Mouse (Mus musculus) thymus, postnatal 14 days (tissue): ENCODE measurements around the gene Mier2.
A peak's percentile ranks its signal among the peaks of the same experiment; 100 is the strongest.

Experiments used
- DNase-seq: peaks from one replicate; pipeline ENCODE4 v3.0.0; 2021

Mier2 gene

DNA sequence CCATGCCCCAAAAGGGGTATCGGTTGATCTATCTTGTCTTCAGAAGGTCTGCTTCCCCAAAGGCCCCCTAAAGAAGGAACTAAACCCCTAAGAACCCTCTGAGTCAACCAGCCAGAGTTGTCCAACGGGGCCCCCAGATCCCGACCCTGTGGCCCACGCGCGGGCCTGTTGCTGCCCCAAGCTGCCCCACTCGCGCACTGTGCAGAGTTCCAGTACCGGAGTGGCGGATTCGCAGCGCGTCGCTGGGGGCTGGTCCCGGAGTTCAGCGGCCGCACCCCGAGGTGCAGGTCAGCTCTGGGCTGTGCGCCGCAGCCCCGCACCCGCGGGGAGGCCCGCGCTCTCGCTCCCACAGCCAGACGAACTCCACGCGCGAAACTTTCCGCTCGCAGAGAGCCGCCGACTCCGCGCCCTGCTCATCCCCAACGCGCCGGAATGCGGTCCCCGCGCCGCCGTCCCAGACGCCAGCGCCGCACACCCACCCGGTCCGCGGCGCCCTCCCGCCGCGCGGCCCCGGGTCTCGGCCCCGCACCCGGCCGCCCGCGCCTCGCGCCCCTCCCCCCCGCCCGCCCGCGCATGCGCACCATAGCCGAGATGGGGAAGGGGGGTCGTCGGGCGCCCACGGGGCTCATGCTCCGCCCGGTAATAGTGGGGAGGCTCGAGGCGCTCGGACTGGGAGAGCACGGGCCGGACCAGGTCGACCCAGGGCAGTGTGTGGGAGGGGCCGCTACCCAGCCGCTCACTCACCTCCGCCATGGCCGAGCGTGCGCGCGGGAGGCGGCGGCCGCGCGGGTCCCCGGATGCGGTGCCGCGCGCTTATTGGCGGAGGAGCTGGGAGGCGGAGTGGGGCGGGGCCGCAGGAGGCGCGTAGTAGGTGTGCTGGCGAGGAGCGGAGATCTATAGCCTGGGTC lies at the start of gene Mier2:
Gene Mier2, minus strand, starts transcription at position 870 of the 908 bp plus-strand sequence.
- peak; percentile 90 for DNase-seq

GRCm38 (mm10) chr10:79597936-79598230 lies 42.9 kb upstream of the Mier2 start:
- DNase-seq, result no peak

DNA sequence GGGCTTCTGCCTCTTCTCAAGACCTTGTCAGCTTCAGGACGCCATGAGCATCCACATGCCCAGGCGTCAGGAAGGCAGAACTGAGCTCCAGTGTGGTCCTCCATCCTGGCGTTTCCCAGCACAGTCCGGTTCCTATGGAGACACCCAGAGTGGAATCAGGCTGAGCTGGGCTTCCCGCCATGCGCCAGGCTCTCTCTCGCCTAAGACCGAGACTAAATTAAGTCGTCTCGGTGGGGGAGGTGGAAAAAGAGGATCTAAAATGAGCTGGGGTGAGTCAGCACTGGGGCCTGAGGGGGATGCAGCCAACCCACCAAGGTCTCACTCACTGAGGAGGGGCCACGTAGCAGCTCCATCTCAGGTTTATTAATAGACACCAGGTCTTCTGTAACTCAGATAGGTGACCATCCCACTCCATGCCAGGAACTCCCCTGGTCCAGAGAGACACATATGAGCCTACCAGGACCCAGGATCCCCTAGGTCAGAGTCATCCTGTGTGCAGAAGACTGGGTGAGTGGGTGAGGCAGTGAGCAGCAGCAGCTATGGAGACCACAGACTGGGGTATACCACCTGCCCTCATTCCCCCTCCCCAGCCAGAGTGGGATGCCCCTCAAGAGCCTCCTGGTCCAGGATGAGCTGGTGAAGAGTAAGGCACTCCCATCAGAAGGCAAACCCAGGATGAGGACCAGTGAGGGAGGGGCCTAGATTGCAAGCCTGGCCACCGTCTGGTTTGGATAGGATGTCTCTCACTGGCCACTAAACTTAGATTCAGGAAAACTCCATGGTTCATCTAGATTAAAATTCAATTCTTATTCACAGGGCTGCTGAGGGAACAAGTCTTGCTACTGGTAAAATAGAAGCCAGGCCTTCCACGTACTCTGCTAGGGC lies 42.3 kb upstream of the Mier2 start:
- DNase-seq, result no peak

DNA sequence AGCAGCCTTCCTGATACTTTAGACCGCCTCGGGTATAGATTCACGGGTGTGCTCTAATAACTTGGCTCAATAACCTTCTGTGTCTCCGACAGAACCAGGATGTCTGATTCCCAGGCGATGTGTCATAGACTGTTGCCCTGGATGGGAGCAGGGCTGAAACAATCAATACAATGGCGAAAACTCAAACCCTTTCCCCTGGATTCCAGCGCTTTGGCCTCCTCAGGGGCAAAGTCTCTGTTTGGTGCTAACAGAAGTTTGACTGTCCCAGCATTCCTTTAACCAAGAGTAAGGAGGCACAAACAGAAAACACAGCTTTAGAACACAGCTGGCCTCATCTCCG lies 40.6 kb upstream of the Mier2 start:
- DNase-seq, result no peak

DNA sequence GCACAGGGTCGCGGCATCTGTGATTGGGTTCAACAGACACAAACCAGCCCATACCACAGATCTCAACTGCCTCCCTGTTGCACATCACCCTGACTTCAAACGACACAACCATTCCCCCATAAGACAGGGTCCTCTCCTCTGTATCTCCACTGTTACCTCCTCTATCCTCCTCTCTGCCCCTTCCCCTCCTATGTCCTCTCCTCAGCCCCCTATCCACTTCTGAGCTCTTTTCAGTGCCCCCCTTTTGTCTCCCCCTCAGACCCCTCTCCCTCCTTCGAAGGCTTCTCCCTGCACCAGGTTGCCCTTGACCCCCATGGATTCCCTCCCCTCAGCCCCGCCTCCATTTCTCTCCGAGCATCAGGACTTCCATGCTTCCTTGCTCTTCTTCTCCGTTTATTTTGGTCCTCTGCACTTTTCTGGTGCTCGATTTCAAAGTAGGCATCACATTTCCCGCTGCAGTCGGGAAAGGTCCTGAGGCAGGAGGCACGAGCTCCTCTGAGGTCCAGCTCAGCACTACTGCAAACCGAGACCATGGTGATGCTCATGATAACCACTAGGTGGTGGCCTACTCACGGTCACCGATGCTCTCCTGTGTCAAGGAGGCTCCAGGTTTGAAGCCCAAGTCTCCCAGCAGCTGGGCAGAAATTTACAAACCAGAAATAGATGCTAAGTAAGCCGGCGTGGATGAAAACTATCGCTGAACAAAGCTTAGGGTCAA lies 40.0 kb upstream of the Mier2 start:
- peak; percentile 33 for DNase-seq

DNA sequence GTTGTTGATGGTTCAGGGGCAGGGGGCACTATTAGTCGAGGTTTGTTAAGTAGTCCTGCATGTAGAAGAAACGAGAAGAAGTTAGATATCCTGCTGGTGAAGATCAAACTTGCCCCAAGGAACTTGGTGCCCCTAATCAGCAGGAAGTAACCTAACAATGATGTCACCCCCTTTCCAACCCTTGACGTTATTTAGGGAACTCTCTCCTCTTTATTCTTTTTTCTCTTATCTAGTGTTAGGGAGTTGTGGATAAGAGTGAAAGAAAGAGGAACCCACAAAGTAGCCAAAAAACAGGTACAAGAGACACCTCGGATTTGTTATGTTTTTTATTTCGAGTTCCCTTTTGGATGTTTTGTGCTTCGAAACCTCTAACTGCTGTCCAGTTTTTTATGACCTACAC lies 39.1 kb upstream of the Mier2 start:
- no peak for DNase-seq

DNA sequence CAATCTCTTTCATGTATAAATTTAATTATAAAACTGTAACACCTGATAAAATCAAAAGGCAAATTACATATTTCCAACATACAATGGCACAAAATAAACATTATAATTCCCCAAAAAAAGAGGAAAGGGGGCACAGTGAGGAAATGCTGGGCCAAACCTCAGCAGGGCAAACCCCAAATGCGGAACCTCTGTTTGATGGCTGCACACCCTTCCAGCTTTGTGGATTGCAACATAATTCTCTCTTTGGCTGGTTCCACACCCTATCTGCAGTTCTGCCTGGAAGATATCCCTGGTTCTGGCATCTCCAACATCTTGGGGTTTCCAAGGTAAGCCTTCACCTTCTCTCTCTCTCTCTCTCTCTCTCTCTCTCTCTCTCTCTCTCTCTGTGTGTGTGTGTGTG lies 35.7 kb upstream of the Mier2 start:
- DNase-seq, result no peak

GRCm38 (mm10) chr10:79587752-79588126 lies 32.7 kb upstream of the Mier2 start:
- no peak for DNase-seq

GRCm38 (mm10) chr10:79587061-79587751 lies 32.2 kb upstream of the Mier2 start, which contains the start of gene Theg:
Gene Theg, minus strand, starts transcription at chr10:79587331.
- no peak for DNase-seq

GRCm38 (mm10) chr10:79586243-79586642 lies 31.2 kb upstream of the Mier2 start:
- DNase-seq, result no peak

DNA sequence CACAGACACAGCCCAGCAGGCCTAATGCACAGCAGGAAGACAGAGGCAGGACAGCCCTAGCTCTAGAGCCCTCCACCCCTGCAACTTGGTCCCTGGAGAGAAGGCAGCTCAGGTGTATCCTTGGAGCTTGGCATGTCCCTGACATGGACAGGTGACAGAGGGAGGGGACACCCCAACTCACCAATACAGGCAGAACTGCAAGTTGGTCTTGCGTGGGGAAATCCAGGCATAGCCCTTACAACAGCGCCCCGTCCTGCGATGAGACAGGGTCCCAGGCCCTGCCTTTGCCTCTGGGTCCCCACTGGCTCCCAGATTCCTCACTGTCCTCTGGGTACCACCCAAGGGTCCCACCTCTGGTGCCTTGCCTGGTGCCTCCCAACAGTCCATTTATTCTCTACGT lies 30.7 kb upstream of the Mier2 start:
- no peak for DNase-seq

GRCm38 (mm10) chr10:79585136-79585535 lies 30.1 kb upstream of the Mier2 start:
- no peak for DNase-seq

DNA sequence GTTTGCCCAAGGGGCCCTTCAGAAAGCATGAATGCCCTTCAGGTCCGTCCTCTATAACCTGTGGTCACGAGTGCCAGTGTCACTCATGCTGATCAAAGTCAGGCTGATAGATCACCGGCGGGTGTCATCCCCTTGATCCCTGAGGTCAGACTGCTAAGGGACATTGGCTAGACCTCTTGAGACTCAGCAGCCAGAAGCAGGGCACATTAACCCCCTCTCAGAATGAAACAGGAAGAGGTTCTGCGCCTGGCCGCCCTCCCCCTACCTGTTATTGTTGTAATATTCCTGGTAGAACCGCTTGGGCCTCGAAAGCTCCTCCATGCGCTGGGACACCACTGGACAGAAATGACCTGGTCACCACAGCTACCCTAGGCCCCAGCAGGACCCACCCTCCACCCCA lies 29.4 kb upstream of the Mier2 start:
- DNase-seq, result no peak

DNA sequence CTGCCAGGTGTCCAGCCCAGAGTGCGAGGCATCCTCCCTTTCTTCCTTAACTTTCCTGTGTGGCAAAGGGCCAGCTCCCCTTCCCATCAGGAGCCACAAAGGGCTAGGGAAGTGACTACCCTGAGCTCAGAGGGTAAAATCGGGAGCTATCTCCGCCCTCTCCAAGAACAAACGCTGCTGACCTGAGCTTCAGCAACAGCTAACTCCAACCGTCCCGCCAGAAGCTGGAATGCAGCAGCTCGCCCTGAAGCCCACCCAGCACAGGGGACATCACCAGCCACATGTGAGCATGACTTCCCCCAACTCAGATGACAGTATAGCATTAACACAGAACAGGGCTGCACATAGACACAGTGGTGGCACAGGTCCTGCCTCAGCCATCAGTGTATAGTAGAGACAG lies 29.0 kb upstream of the Mier2 start:
- no peak for DNase-seq

GRCm38 (mm10) chr10:79581501-79581900 lies 26.5 kb upstream of the Mier2 start:
- no peak for DNase-seq

DNA sequence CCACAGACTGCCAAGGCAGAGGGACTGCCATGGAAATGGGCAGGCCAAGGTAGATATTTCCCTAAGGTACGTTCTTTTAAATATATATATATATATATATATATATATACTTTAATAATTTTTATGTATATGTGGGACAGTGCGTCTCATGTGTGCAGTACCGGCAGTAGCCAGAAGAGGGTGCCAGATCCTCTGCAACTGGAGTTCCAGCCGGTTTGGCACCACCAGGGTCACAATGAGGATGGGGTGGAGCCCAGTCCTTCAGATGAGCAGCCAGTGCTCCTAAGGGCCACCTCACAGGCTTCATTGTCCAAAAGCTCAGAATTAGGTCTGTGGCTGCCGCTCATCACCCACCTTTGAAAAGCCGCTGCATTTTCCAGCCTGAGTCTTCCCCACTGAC lies 25.8 kb upstream of the Mier2 start:
- peak; percentile 55 for DNase-seq

GRCm38 (mm10) chr10:79580356-79580755 lies 25.4 kb upstream of the Mier2 start:
- no peak for DNase-seq

GRCm38 (mm10) chr10:79579781-79580180 lies 24.8 kb upstream of the Mier2 start:
- DNase-seq, result no peak

GRCm38 (mm10) chr10:79578891-79579290 lies 23.9 kb upstream of the Mier2 start:
- no peak for DNase-seq

DNA sequence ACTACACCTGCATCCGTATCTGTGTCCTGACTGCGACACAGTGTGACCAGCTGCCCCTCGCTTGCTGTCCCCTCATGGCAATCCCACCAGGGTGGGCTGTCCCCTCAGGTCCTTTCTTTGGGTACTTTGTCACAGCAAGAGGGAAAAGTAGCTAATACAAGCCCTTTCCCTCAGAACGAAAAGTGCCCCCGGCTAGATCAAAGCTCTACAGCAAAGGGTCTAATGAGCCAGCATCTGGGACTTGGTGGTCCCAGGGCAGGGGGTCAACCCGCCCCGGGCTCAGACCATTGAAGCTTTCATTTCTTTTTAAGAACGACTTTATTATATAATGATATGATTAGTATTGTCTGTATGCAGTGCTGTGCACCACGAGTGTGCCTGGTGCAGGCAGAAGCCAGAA lies 23.3 kb upstream of the Mier2 start:
- no peak for DNase-seq

DNA sequence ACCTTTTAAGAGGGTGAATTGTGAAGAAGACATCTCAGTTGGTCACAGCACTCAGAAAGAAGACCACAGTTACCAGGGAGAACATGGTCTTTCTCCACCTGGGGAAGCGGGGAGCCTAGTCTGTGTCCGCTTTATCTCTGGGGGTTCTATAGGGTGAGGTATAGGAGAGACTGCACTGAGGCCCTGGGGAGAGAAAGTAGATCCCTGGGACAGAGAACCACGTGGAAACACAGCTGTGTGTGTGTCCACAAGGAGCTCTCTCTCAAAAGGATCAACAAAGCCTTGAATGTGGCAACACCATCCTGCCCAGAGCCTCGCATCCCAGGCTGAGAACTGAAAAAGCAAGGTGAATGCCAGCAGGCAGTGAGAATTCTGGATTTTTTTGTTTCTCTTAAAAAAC lies 22.4 kb upstream of the Mier2 start:
- no peak for DNase-seq

DNA sequence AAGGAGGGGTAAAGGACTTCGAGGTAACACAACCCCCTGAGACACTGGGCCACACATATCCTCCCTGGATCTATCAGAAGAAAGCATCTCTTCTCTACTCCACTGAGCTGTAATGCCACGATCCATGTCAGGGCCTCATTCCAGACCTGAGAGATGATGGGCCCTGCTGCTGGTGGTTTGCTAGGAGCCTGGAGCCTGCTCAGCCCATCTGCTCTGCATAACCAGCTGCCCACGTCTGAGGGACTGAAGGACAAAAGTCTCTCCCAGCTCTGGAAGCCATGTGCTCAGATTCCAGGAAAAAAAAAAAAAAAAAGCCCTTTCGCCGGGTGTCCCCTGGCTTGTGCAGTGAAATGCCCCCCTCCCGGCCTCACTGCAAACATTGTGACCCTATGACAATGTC lies 20.8 kb upstream of the Mier2 start:
- DNase-seq, result no peak

DNA sequence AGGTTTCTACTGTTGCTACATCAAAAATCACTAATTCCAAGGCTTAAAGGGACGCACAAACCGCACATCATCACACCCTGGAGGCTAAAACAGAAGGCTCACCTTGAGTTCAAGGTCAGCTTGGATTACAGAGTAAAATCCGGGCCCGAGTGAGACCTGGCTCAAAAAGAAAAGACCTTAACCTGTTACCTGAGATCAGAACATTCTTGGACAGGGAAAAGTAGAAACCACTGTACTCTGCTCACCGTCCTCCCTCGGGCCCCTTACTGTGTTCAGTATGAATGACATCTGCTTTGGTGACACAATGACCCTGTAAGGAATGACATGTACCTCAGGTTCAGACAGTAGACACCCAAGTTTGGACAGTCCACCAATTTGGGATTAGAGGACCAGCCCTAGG lies 19.8 kb upstream of the Mier2 start:
- no peak for DNase-seq
